ENCODE assay signal across 8 mouse cellular contexts in genomic region chr1:185205090-185205489, GRCm38 (mm10). TPM values are rescaled to one million over a fixed set of nuclear protein-coding genes. Genes with fewer than 3 reads are reported as not detected.
DNase-seq lines count a peak whose midpoint lies in the region; ATAC-seq and TF ChIP-seq lines count a peak whose summit lies in the region.

No protein-coding gene starts in this region.

- H3K9ac ChIP-seq in lung, embryonic 15.5 days = peak overlapping the region; percentile 80
- H3K9ac ChIP-seq in embryonic facial prominence, embryonic 15.5 days = 0 out of 2 replicates have a peak overlapping the region, but pooled peaks have one; percentile 10
- no peak overlapping the region for H3K9ac ChIP-seq in limb, embryonic 11.5 days (ENCODE audit: low read length)
- H3K9ac ChIP-seq in neural tube, embryonic 12.5 days = no peak overlapping the region

- no peaks in the 10 kb centered on the region for H3K9me3 ChIP-seq in lung, embryonic 15.5 days
- no peaks in the 10 kb centered on the region for H3K9me3 ChIP-seq in embryonic facial prominence, embryonic 15.5 days (replicated peaks)
- no peaks in the 10 kb centered on the region for H3K9me3 ChIP-seq in limb, embryonic 11.5 days (ENCODE audit: control insufficient read depth, low read length)
- no peaks in the 10 kb centered on the region for H3K9me3 ChIP-seq in neural tube, embryonic 12.5 days

- H3K4me1 ChIP-seq in lung, embryonic 15.5 days = peaks cover 25% of the 10 kb centered on the region
- peaks cover 6% of the 10 kb centered on the region; the same call in 1 of the 2 replicates for H3K4me1 ChIP-seq in lung, adult 2 months (ENCODE audit: control insufficient read depth, insufficient read depth, low read length)
- peaks cover 30% of the 10 kb centered on the region for H3K4me1 ChIP-seq in embryonic facial prominence, embryonic 15.5 days
- H3K4me1 ChIP-seq in limb, embryonic 11.5 days (ENCODE audit: control insufficient read depth, insufficient read depth, low read length) = peaks cover 9% of the 10 kb centered on the region; the same call in 1 of the 2 replicates
- H3K4me1 ChIP-seq in neural tube, embryonic 12.5 days = peaks cover 22% of the 10 kb centered on the region

- no peak for TF ChIP-seq POLR2A in lung, adult 2 months (IDR thresholded peaks at IDR 0.05; ENCODE audit: borderline replicate concordance, extremely low read depth, low read depth, low read length)

- H3K36me3 ChIP-seq in lung, embryonic 15.5 days = no peaks in the 10 kb centered on the region
- no peaks in the 10 kb centered on the region for H3K36me3 ChIP-seq in embryonic facial prominence, embryonic 15.5 days
- no peaks in the 10 kb centered on the region for H3K36me3 ChIP-seq in limb, embryonic 11.5 days (ENCODE audit: control insufficient read depth, insufficient read depth, low read length)
- H3K36me3 ChIP-seq in neural tube, embryonic 12.5 days = peaks cover 5% of the 10 kb centered on the region; the same call in 1 of the 2 replicates

- H3K27ac ChIP-seq in lung, embryonic 15.5 days = no peak overlapping the region
- no peak overlapping the region for H3K27ac ChIP-seq in embryonic facial prominence, embryonic 15.5 days (replicated peaks)
- H3K27ac ChIP-seq in limb, embryonic 11.5 days (replicated peaks; ENCODE audit: low read depth, low read length) = no peak overlapping the region
- no peak overlapping the region for H3K27ac ChIP-seq in neural tube, embryonic 12.5 days

- peak overlapping the region; percentile 70 for H3K4me3 ChIP-seq in lung, embryonic 15.5 days
- H3K4me3 ChIP-seq in lung, adult 2 months (replicated peaks; ENCODE audit: extremely low read depth, low read depth, low read length) = no peak overlapping the region
- H3K4me3 ChIP-seq in embryonic facial prominence, embryonic 15.5 days (replicated peaks) = peak overlapping the region; percentile 16
- H3K4me3 ChIP-seq in limb, embryonic 11.5 days (ENCODE audit: low read depth, low read length) = no peak overlapping the region
- no peak overlapping the region for H3K4me3 ChIP-seq in neural tube, embryonic 12.5 days

- H3K4me2 ChIP-seq in lung, embryonic 15.5 days = peak overlapping the region; percentile 79
- H3K4me2 ChIP-seq in embryonic facial prominence, embryonic 15.5 days (replicated peaks) = peak overlapping the region; percentile 86
- H3K4me2 ChIP-seq in limb, embryonic 11.5 days (ENCODE audit: low read depth, severe bottlenecking) = peak overlapping the region; percentile 12; the same call in 1 of the 2 replicates
- H3K4me2 ChIP-seq in neural tube, embryonic 12.5 days (replicated peaks) = peak overlapping the region; percentile 84

- no peak for ATAC-seq in lung, embryonic 15.5 days (ENCODE audit: borderline replicate concordance, extremely low read depth, low FRiP score, low TSS enrichment)
- ATAC-seq in embryonic facial prominence, embryonic 15.5 days (ENCODE audit: insufficient number of reproducible peaks, low FRiP score, low TSS enrichment, low read depth) = no peak
- no peak for ATAC-seq in limb, embryonic 11.5 days (ENCODE audit: insufficient number of reproducible peaks, low FRiP score, low TSS enrichment, low read depth)
- ATAC-seq in neural tube, embryonic 12.5 days (ENCODE audit: low FRiP score, low read depth) = no peak

- TF ChIP-seq CTCF in lung, adult 2 months (IDR thresholded peaks at IDR 0.05; ENCODE audit: insufficient read depth, low read length) = no peak

- WGBS in lung, embryonic 15.5 days = 49% methylated on average over 8 of the region's 8 CpGs
- 37% methylated on average over 8 of the region's 8 CpGs for WGBS in lung, adult 2 months
- WGBS in embryonic facial prominence, embryonic 15.5 days = 64% methylated on average over 8 of the region's 8 CpGs
- WGBS in limb, embryonic 11.5 days = 71% methylated on average over 8 of the region's 8 CpGs
- 82% methylated on average over 8 of the region's 8 CpGs for WGBS in neural tube, embryonic 12.5 days

- no peak for DNase-seq in lung, adult 2 months
- no peak for DNase-seq in limb, embryonic 11.5 days (ENCODE audit: low spot score)
- DNase-seq in thymus, adult 18-20 months = no peak
- no peak for DNase-seq in right cerebral cortex, postnatal 4 days
- DNase-seq in embryo, embryonic 10 days (ENCODE audit: low spot score) = no peak

- no peaks in the 10 kb centered on the region for H3K27me3 ChIP-seq in lung, embryonic 15.5 days
- no peaks in the 10 kb centered on the region for H3K27me3 ChIP-seq in embryonic facial prominence, embryonic 15.5 days
- H3K27me3 ChIP-seq in limb, embryonic 11.5 days (ENCODE audit: control insufficient read depth, insufficient read depth, low read length) = no peaks in the 10 kb centered on the region
- H3K27me3 ChIP-seq in neural tube, embryonic 12.5 days (replicated peaks) = no peaks in the 10 kb centered on the region

RNA-seq across cellular contexts. Expression of gene Rab3gap2, which starts 1.2 kb away (rescaled TPM):
- polyA plus RNA-seq in lung, embryonic 15.5 days (2015; fragmentation: Nextera tagmentation; extraction: Ambion mirVana) = 20.8 and 20.9 TPM in 2 replicates
- polyA plus RNA-seq in lung, adult 2 months (2012; rRNA removed) = 16.2 and 20.3 TPM in 2 replicates
- 22.0 and 22.9 TPM in 2 replicates for polyA plus RNA-seq in embryonic facial prominence, embryonic 15.5 days (2015; fragmentation: Nextera tagmentation; extraction: Ambion mirVana)
- 22.0 and 25.0 TPM in 2 replicates for polyA plus RNA-seq in limb, embryonic 11.5 days (2014; fragmentation: Nextera tagmentation; extraction: Ambion mirVana)
- polyA plus RNA-seq in neural tube, embryonic 12.5 days (2016; fragmentation: Nextera tagmentation; extraction: Ambion mirVana) = 26.4 and 27.6 TPM in 2 replicates

Comparison
In these comparisons a context has a peak if more than half of its experiments do, and no peak if none do; other contexts are left out.
1. H3K4me3 ChIP-seq: peak in lung, embryonic 15.5 days (single experiment) and embryonic facial prominence, embryonic 15.5 days (single experiment); none in lung, adult 2 months (single experiment), limb, embryonic 11.5 days (single experiment) and neural tube, embryonic 12.5 days (single experiment).
2. H3K4me2 ChIP-seq: peak in every context shown above with its lines; median percentile 86 in embryonic facial prominence, embryonic 15.5 days; 84 in neural tube, embryonic 12.5 days; 79 in lung, embryonic 15.5 days; 12 in limb, embryonic 11.5 days.
3. H3K9ac ChIP-seq: peak in lung, embryonic 15.5 days (single experiment) and embryonic facial prominence, embryonic 15.5 days (single experiment); none in limb, embryonic 11.5 days (single experiment) and neural tube, embryonic 12.5 days (single experiment).